Mouse (Mus musculus) left cerebral cortex, postnatal 25 days (tissue): Measurements from ENCODE around the gene Ythdf1. TPM values are rescaled to one million over a fixed set of nuclear protein-coding genes. Genes with fewer than 3 reads are reported as not detected.

Experiments
- DNase-seq, 2 experiments: peaks; one replicate each; pipeline ENCODE4 v3.0.0; 2022; ENCODE audit warnings: low spot score in 2 of 2, mixed read lengths in 1 of 2
- intact Hi-C: fragments of 180-260 bp; cut with DNase I; formaldehyde crosslinking; loops from one replicate; pipeline ENCODE4 v1.15.1; 2025
- total RNA-seq, 2 experiments: library from RNA; stranded (reverse); gene quantifications; 2 replicates each; pipeline ENCODE4 v1.2.3; 2021

Ythdf1 gene
- 10 to 100 TPM; 60.6 to 62.8 TPM for total RNA-seq

DNA sequence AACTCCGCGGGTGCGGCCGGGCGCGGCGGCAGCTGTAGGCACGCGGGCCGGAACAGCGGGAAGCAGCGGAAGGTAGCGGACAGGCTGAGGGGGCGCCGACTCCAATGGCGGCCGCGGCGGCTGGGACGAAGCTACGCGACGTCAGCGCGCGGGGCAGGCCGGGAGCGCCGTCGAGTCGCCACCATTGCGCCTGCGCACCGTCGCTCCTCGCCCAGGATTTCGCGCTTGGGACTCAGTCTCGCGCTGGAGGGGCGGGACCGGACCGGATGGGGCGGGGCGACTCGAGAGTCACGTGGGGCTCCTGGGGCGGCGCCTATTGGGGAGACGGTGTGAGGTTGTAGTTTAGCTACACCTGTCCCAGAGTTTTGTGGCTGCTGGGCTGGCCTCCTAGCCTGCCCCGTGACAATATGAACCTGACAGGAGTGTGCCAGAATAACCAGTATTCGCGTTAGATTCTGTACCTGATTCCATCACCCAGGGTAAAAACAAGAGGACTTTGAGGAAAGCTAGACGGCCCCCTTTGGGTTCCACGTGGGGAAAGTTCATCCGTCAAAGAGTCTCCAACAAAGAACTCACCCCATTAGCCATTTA, at the start of gene Ythdf1:
TSS of gene Ythdf1 (minus strand) at position 140 of the 591 bp plus-strand sequence.
- intact Hi-C loops, result no loop called here
- peak; percentile 94 to 97 for DNase-seq

DNA sequence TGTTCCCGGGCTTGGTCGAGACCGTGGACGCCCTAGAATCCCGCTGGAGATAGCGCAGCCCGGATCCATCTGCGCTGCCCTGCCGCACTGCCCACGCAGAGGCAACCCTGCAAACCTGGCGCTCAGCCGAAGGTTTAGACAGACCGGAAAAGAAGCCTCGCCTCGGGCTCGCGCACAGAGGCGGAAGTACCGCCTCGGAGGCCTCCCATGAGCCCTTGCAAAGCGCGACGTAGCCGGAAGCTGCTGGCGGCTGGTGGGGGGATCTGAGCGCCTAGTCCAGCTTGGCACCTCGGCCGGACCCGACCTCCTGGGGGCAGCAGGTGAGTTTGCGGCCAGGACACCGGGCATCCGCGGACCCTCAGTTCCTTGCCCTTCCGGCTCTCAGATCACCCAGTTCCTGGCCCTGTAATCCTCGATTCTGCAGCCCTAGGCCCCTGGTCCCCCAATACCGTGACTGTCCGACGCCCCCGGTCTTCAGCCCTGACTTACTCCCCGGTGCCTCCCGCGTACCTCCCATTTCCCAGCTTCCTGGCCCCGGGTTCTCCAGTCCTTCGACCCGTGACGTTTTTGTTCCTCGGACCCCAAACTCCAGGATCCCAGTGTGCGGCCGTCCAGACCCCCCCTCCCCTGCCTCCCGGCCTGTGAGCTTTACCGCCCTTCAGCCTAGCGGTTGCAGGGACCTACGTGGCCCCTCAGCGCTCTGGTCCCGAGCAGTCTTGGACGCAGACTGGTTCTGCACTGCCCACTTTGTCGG, 46.4 kb upstream of the Ythdf1 start, which contains the start of gene Arfgap1:
TSS of gene Arfgap1 (plus strand) at position 216 of the 754 bp plus-strand sequence.
- intact Hi-C loops, result no loop called here
- DNase-seq, result peak; percentile 93 to 96

DNA sequence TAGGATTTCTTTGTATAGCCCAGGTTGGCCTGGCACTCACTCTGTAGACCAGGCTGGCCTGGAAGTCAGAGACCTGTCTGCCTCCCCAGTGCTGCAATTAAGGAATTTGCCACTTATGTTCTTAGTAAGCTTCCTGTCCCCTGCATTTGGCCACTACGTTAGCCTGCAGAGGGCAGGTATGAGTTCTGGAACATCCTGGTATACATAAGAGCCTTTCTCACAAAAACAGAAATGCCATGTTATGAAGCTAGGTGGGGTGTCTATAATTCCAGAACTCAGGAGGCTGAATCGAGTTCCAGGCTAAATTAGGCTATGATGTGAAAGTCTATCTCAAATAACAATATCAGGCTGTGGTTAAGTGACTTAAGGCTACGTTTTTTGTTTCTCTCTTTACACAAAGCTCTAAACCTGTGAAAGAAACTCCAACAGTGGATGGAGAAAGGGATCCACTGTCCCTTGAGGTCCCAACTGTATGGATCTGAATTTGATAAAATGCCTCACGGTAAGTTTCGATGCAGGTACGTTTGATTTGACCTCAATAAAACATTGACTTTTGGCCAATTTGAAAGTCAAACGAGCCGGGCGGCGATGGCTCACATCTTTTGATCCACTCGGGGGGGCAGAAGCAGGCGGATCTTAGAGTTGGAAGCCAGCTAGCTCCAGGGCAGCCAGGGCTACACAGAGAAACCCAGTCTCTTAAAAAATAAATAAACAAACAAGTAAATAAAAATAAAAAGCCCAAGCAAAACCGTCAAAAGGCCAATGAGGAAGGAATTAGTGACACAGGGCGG, 45.5 kb upstream of the Ythdf1 start:
- peak; percentile 25 to 64 for DNase-seq
- intact Hi-C loops, result no loop called here

DNA sequence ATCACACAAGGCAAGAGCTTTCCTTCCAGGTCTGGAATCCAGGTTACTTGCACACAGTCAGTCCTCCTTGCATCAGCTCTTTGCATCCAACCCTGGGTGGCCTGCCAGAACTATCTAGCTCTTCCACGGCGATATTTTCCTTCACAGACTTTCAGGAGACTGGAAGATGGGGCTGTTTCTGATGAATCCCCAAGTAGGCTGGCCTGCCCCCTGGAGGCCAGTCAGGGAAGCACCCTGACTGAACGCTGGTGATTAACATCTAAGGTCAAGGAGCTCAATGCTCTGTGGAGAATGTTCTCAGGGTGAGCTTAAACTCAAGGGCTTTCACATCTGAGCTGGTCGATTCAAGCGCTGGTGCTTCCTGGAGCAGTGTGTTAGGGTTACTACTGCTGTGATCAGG, 43.2 kb upstream of the Ythdf1 start:
- intact Hi-C loops, result loop anchor here (1.0 kb wide), 1 partner anchor 39 kb away; no protein-coding TSS in a partner anchor
- DNase-seq, result peak; percentile 70 to 75

DNA sequence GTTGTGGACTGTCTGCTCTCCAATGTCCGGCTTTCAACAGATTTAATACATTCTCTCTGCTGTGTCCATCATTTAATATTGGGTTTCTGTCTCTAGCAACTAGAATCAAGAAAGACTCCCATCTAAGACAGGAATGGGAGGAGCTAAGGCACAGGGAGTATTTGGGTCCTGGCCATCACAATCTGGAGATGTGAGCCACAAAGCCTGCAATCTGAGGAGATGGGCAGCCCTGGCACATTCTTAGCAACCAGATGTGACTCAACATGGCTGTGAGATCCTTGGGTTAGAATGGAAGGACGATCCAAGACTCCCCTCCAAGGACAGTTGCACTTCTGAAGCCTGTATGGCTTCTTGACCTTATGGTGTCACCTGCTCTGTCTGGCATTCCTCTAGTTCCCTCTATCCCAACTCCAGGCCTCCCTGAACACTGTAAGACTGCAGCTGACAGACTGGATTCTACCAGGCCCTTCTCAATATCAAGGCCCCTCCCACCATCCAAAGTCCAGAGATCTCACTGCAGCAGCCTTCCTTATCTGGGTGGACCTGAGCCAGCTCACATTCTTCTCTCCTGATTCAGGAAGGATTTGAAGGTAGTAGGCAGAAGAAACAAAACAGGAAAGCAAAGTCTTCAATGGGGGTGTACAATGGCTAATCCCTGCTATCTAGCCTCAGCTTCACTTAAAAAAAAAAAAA, 42.0 kb upstream of the Ythdf1 start:
- intact Hi-C loops, result no loop called here
- DNase-seq, result no peak

DNA sequence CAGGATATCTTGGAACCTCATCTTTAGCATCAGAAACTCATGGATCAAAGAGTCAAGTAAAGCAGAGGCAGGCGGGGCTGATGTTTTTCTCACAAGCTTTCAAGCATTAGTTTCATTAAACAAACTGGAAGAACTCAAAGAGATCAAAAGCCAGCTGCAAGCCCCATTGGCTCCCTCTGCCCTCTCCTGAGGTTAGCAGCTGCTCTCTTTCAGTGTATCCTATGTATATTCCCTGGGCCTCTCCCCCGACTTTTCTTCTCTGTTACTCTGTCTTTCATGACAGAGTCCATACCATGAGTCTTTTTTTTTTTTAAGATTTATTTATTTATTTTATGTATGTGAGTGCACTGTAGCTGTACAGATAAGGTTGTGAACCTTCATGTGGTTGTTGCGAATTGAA, 39.4 kb upstream of the Ythdf1 start:
- intact Hi-C loops, result no loop called here
- no peak for DNase-seq

DNA sequence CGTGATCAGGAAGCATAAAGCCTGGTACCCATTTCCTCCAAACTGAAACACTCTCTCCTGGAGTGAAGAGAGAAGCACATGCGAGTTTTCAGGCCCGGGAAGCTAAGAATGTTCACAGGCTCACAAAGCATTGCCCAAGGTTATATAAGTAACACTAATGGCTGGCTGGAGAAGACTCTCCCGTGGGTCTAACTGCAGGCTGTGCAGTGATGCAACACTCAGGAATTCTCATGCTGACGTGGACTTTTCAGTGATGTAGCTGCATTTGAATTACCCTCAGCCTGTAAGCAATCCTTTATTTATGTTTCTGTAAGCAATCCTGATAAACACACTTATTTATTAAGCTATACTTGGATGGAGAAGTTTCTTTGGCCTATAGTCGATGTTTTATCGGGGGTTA, 38.9 kb upstream of the Ythdf1 start:
- DNase-seq, result no peak
- intact Hi-C loops, result no loop called here

DNA sequence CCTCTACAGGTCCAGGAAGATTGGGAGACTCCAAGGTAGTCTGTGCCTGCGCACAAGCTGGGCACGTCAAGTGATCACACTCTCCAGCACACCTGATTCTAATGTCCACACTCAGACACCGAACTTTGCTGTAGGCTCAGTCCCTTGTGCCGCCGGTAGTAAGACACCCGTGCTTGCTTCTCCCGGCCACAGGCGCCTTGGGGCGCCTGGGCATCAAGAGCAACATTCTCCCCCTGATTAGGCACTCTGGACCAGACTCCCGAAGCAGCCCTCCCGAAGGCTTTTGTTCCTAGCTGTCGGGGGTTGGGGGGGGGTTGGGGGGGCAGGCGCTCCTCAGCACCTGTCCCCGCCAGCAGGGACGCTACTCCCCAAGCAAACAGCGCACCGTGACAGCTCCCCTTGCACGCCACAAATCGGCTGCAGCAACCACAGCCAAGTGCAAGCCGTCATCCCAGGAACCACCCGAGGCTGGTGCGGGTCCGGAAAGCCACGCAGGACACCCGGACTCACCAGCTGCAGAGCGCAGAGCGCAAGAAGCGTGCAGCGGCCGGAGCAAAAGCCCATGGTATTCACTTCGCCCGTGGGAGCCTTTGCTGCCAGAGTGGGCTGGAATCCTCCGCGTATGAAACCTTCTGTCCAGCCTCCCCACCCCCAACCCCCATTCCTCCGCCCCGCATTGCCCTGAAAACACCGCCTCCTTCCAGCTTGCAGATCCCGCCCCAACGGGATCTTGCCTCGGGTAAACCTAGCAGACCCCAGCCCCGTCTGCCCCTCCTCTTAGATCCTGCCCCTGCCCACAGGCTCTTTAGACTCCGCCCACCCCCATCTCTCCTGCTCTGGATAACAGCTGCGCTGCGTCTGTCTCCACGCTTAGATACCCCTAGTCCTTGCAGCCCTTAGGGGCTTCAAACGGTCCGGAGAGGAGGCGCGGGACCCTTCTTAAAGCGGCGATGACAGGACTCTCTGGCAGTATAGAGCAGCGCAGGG, 33.6 kb upstream of the Ythdf1 start, which contains the start of gene Nkain4:
TSS of gene Nkain4 (minus strand) at position 639 of the 987 bp plus-strand sequence.
- peak; percentile 51 to 55 for DNase-seq
- intact Hi-C loops, result no loop called here

DNA sequence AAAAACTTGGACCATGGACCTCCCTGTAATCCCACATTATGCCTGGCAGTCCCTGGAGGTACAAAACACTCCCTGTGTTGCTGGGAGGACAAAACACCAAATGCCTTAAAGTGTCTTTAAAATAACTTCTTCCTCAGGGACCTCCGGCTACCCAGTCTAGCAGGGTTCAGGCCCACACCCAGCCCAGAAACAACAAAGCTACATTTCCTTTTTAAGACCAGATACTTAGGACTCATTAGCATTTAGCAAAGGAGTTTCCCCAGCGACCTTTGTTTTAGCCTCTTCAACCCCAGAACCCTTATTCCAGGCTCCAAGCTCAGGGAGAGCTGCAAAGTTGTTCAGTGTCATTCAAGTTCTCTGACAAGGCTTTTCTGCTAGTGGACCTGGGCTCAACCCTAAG, 32.9 kb upstream of the Ythdf1 start:
- DNase-seq, result no peak
- intact Hi-C loops, result no loop called here

DNA sequence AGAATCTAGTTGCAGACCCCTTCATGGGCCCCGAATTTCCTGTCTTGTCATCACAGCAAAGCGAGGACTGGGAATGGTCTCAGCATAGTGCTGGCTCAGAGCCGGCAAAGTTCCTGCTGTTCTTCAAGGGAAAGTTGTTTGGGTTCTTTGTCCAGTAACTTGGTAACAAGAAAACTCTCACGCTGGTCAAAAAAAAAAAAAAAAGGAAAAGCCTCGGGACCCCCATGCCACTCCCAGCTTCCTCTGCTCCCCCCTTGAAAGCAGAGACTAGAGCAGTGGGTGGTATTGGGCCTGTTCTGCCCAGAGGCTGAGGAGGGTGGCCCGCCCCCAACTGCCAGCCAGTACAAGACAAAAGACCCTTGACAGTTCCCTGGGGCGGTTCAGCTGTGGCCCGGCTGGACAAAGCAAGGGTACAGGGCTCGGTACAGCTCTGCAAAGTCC, 32.0 kb upstream of the Ythdf1 start:
- peak; percentile 20 to 29 for DNase-seq
- intact Hi-C loops, result no loop called here

DNA sequence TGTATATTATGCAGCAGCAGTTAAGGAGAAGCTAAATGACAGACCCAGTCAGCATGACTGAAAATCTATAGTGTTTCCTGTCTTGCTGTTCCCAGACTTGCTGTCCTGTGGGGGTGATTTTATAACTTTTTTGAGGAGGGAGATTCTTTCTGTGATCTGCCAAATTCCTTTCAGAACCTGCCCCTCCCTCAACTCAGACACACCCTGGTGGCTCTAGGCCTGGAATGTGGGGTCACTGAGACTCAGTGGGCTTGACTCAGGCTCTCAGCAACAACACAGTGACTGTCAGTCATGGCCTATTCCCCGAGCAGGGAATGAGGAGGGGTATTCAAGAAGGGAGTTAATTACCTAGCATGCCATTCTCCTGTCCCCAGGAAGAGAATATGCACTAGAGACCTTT, 29.2 kb upstream of the Ythdf1 start:
- intact Hi-C loops, result no loop called here
- DNase-seq, result no peak

DNA sequence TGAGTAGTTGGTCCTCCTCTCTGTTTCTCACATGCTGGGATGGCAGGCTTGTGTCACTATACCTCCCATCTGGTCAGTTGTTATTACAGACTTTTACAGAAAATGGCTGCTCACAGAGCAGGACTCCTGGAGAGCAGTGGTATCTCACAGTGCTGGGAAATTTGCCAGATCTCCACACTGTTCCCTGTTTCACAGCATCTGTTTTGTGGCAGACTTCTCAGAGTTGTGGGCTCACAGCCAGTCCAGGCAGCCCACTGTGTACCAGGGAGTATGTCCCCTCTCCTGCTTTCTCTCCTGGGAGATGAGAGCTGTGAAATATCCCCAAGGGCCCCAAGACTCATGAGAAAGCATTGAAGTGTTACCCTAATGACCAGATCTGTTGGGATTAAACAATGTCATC, 21.1 kb upstream of the Ythdf1 start:
- intact Hi-C loops, result no loop called here
- DNase-seq, result peak; percentile 22 to 40

DNA sequence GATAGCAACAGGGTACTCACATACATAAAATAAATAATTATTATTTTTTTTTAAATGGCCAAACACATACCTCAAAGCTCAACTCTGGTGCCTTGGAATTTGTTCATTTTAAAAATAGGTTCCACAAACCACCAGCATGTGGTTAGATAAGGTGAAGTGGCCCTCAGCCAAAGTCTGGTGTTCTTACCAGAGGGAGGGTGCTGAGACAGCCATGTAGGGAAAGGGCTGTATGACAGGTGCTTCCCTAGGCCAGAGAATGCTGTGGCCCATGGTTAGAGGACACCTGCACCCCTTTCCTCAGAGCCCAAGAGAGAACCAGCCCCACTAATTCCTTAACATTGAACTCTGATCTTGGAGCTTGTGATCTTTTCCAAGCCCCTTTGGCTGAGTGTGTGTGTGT, 19.4 kb upstream of the Ythdf1 start:
- no peak for DNase-seq
- intact Hi-C loops, result no loop called here

DNA sequence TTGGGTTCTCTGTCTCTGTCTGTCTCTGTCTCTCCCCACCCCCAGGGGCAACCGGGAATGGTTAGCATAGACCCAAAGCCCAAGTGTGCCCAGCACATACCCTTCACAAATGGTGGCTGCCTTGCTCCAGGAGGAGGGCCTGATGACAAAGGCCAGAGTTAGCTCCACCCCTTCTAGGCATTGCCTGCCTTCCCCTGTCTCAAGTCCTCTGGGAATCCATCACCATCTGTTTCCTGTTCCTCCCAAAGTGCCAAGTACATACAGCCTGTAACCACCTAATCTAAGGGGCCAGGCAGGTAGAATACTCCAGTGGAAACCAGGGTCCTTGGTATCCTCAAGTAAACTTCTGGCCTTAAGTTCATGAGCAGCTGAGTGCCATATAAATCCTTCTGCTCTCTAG, 11.7 kb upstream of the Ythdf1 start:
- intact Hi-C loops, result no loop called here
- DNase-seq, result no peak

DNA sequence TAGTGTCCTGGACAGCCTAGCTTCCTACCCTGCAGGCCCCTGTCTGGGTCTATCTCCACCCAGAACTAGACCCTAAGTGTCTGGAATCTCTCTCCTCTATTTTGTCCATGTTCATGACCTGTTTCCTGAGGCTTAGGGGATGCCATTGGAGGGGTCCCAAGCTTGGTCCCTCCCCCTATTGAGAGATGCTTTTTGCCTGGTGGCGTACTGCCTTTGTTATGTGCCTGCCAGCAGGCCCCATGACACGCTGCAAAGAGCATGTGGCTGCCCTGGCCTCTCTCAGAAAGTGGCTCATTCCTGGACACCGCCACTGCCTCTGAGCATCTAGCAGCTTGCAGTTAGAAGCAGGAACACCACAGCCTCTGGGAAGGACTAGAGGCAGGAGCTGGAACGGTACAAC, 8.0 kb upstream of the Ythdf1 start, which contains the start of gene Birc7:
TSS of gene Birc7 (plus strand) at position 301 of the 400 bp plus-strand sequence.
- no peak for DNase-seq
- intact Hi-C loops, result no loop called here

DNA sequence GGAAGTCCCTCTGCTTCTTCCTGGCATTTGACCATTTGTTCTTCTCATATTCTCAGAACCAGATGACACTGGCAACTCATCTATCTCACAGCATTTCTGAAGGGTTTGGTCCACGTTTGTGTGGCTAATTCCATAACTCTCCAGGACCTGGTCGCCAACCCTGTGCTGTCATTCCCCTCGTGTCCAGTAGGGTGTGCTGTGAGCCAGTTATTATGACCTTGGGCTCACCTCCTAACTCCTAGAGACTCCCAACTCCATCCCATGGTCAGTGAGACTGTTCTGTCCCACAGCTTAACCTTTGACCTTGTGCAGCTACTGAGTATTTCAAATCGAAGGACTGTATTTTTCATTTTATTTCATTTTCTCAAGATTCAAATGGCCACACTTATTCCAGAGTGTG, 4.4 kb upstream of the Ythdf1 start:
- intact Hi-C loops, result loop anchor here (1.0 to 2.0 kb wide), 2 partner anchors 39 to 148 kb away; no protein-coding TSS in a partner anchor
- peak; percentile 59 to 70 for DNase-seq

DNA sequence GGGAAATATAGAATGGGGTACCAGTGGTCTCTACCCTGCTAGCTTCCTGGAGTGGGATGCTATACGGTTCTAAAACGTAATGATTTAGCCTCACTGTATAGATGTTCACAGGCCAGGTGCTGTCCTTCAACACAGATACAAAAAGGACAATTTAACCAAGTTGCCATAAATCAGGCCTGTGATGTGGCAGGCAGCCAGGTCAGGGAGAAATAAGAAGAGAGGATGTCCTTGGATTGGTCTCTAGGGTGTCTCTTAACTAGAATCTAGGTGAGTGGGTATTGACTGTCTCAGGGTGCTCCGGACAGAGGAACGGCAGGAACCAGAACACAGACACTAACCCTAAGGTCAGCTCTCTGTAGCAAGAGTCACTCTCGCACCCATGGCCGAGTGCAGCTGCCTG, 2.0 kb upstream of the Ythdf1 start:
- intact Hi-C loops, result no loop called here
- no peak for DNase-seq
